Mouse (Mus musculus): Measurements from ENCODE around the gene Olfr1297.

Gene Olfr1297

GRCm38 (mm10) chr2:111626397-111626796 lies at the start of gene Olfr1297:
TSS of gene Olfr1297 (minus strand) at chr2:111626497.
- DNase-seq, result no peak

- no peak for DNase-seq
Observed at GRCm38 (mm10) chr2:111661119-111661518, 34.8 kb upstream of the Olfr1297 start, which contains the start of gene Olfr1299. TSS of gene Olfr1299 (plus strand) at chr2:111661419.

GRCm38 (mm10) chr2:111649101-111649500 lies 22.8 kb upstream of the Olfr1297 start, which contains the start of gene Olfr1298:
TSS of gene Olfr1298 (minus strand) at chr2:111649201.
- DNase-seq, result no peak

- DNase-seq, result no peak
Observed at GRCm38 (mm10) chr2:111569581-111569980, 56.7 kb downstream of the Olfr1297 start, which contains the start of gene Olfr1295. TSS of gene Olfr1295 (minus strand) at chr2:111569681.

All from cerebellum, adult 18-20 months (tissue).